Mouse (Mus musculus) heart, embryonic 11.5 days (tissue): ENCODE measurements around the gene Pip5k1a. TPM values are rescaled to one million over a fixed set of nuclear protein-coding genes. Genes with fewer than 3 reads are reported as not detected.

Experiments used
- ATAC-seq: fragments of 200-750 bp; cut with Nextera tagmentation; replicated peaks from 2 replicates; pipeline ENCODE4 v1.8.0; 2017; ENCODE audit warnings: moderate library complexity; ENCODE audit not compliant: insufficient number of reproducible peaks, low FRiP score, low TSS enrichment
- H3K27ac ChIP-seq: fragments of 300-500 bp; sonication (generic); 2 replicates; pipeline ENCODE4 v1.5.1; 2014; ENCODE audit warnings: mild to moderate bottlenecking, low read depth, low read length
- H3K27me3 ChIP-seq: fragments of 300-500 bp; sonication (generic); 2 replicates; pipeline ENCODE4 v1.6.1; 2014; ENCODE audit warnings: mild to moderate bottlenecking, low read length, mixed read lengths; ENCODE audit not compliant: control insufficient read depth, insufficient read depth
- H3K36me3 ChIP-seq: fragments of 300-500 bp; sonication (generic); 2 replicates; pipeline ENCODE4 v1.6.1; 2014; ENCODE audit warnings: mild to moderate bottlenecking, low read length, moderate library complexity, mixed read lengths; ENCODE audit not compliant: control insufficient read depth, insufficient read depth
- H3K4me1 ChIP-seq: fragments of 300-500 bp; sonication (generic); 2 replicates; pipeline ENCODE4 v1.6.1; 2014; ENCODE audit warnings: low read length; ENCODE audit not compliant: control insufficient read depth, insufficient read depth
- H3K4me2 ChIP-seq: fragments of 300-500 bp; sonication (generic); 2 replicates; pipeline ENCODE4 v1.6.1; 2014; ENCODE audit warnings: mild to moderate bottlenecking, moderate library complexity
- H3K4me3 ChIP-seq: fragments of 300-500 bp; sonication (generic); 2 replicates; pipeline ENCODE4 v1.5.1; 2014; ENCODE audit warnings: low read depth, low read length
- H3K9ac ChIP-seq: fragments of 300-500 bp; sonication (generic); 2 replicates; pipeline ENCODE4 v1.6.1; 2014; ENCODE audit warnings: mild to moderate bottlenecking, low read depth, low read length, moderate library complexity
- H3K9me3 ChIP-seq: fragments of 300-500 bp; sonication (generic); replicated peaks from 2 replicates; pipeline ENCODE4 v1.6.1; 2016; ENCODE audit warnings: low read length; ENCODE audit not compliant: control insufficient read depth
- WGBS: fragments of 180-500 bp; shearing (Covaris S2); extraction: QIAGEN DNeasy Blood & Tissue Kit; methylation state at CpG from one replicate; pipeline ENCODE4 v1.1.7; 2014; ENCODE audit not compliant: insufficient replicate concordance; 5-methylcytosine and 5-hydroxymethylcytosine counted together
- microRNA-seq: library from miRNA; unstranded; fragments of <30 nt; microRNA quantifications from one replicate; pipeline ENCODE4, GENCODE M21; 2016; ENCODE audit warnings: borderline number of aligned reads
- polyA plus RNA-seq: library from polyadenylated mRNA; unstranded; fragments of >200 nt; fragmentation: Nextera tagmentation; extraction: Ambion mirVana; gene quantifications from 2 replicates; pipeline ENCODE4 v1.2.1, GENCODE M21; 2014

Gene Pip5k1a
- polyA plus RNA-seq, 1 experiment from 2014 or later, result 14.0 TPM

DNA sequence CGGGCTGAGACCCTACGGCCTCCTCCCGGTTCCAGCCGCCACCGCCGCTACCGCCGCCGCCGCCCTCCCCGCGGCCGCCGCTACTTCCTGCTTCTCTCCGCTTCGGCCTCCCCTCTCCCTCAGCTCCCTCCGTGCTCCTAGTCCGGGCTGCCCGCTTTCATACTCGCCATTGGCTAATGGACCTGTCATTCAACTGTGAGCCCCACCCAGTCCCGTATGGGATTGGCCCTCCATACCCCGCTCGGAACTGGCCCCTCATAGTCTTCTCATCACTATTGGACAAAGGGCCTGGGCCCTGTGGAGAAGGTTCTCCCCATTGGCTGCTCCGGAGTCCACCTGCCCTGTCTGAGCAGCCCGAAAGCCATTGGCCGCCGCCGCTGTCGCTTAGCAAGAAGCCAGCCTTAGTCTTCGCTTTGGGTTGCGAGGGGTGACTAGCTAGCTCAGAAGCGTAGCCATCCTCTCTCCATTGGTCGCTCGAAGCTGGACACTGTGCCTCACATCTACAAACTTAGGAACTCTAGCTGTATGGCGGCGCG is 91.3 kb downstream of the Pip5k1a start, which contains the start of gene Zfp687:
Gene Zfp687, minus strand, starts transcription at position 112 of the 536 bp plus-strand sequence.
- H3K4me3 ChIP-seq, result peak within 1 kb of the TSS; percentile 91
- no peaks in the 10 kb centered on the region for H3K9me3 ChIP-seq
- H3K4me1 ChIP-seq, result peaks cover 15% of the 10 kb centered on the region
- peaks cover 13% of the 10 kb centered on the region for H3K36me3 ChIP-seq
- peak within 1 kb of the TSS; percentile 96 for H3K27ac ChIP-seq
- H3K27me3 ChIP-seq, result no peaks in the 10 kb centered on the region
- H3K9ac ChIP-seq, result peak within 1 kb of the TSS; percentile 89
- peak within 1 kb of the TSS; percentile 88 for H3K4me2 ChIP-seq
- peak; percentile 99 for ATAC-seq
- WGBS, result under 1% methylated on average over 36 of the region's 37 CpGs

GRCm38 (mm10) chr3:95014428-95015151 is 92.1 kb downstream of the Pip5k1a start:
- under 1% methylated on average over 44 of the region's 44 CpGs for WGBS
- Histone ChIP-seq H3K4me3 (peak overlapping the region; percentile 91), H3K27ac (peak overlapping the region; percentile 96), H3K9me3 (no peaks in the 10 kb centered on the region), H3K9ac (peak overlapping the region; percentile 85), H3K4me1 (peaks cover 15% of the 10 kb centered on the region), H3K36me3 (peaks cover 19% of the 10 kb centered on the region), H3K27me3 (no peaks in the 10 kb centered on the region), H3K4me2 (peak overlapping the region; percentile 88)
- ATAC-seq, result no peak

- Histone ChIP-seq H3K36me3 (peaks cover 25% of the 10 kb centered on the region), H3K4me2 (peak overlapping the region; percentile 88), H3K4me1 (peaks cover 15% of the 10 kb centered on the region), H3K9ac (peak overlapping the region; percentile 85), H3K27ac (0 out of 2 replicates have a peak overlapping the region, but pooled peaks have one; percentile 96), H3K27me3 (no peaks in the 10 kb centered on the region), H3K4me3 (peak overlapping the region; percentile 91), H3K9me3 (no peaks in the 10 kb centered on the region)
- ATAC-seq, result no peak
- 16% methylated on average over 13 of the region's 13 CpGs for WGBS
These were observed 92.9 kb downstream of the Pip5k1a start for GRCm38 (mm10) chr3:95013699-95014427.

DNA sequence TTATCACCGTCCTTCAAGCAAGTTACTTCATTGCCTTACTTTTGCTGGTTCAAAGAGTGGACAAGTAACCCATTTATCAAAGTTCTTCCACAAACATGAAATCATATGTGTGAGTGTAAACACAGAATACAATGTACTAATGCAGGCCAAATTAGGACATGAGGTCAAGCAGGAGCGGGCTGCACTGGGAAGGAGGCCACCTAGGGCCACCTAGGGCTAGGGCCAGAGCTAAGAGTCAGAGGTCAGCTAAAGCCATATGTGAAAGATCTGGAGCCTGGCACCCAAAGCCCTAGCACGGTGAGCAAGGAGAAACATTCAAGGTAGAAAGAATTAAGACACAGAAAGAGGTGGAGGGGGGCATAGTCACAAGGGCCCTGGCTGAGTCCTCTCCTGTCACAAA is 93.7 kb downstream of the Pip5k1a start:
- 86% methylated on average over 3 of the region's 3 CpGs for WGBS
- peaks cover 15% of the 10 kb centered on the region for H3K4me1 ChIP-seq
- no peaks in the 10 kb centered on the region for H3K27me3 ChIP-seq
- peaks cover 33% of the 10 kb centered on the region for H3K36me3 ChIP-seq
- H3K9me3 ChIP-seq, result no peaks in the 10 kb centered on the region
- H3K4me2 ChIP-seq, result peak overlapping the region; percentile 88; the same call in 1 of the 2 replicates
- H3K27ac ChIP-seq, result no peak overlapping the region
- no peak overlapping the region for H3K4me3 ChIP-seq
- H3K9ac ChIP-seq, result 0 out of 2 replicates have a peak overlapping the region, but pooled peaks have one; percentile 10
- no peak for ATAC-seq

- H3K4me2 ChIP-seq, result no peak overlapping the region
- H3K9me3 ChIP-seq, result no peaks in the 10 kb centered on the region
- no peak for ATAC-seq
- H3K36me3 ChIP-seq, result peaks cover 53% of the 10 kb centered on the region
- H3K9ac ChIP-seq, result no peak overlapping the region
- H3K27me3 ChIP-seq, result no peaks in the 10 kb centered on the region
- no peak overlapping the region for H3K4me3 ChIP-seq
- WGBS, result 80% methylated on average over 7 of the region's 7 CpGs
- H3K4me1 ChIP-seq, result peaks cover 9% of the 10 kb centered on the region
- H3K27ac ChIP-seq, result no peak overlapping the region
These were observed 96.3 kb downstream of the Pip5k1a start for GRCm38 (mm10) chr3:95010396-95010795.

Small RNAs within 50 kb of the gene (microRNA-seq; reads per million reads assigned to microRNA genes)
- not detected for gene Mir8099-1

Other genes with a start within 250 kb of the Pip5k1a start
- 293 and 305 TPM in 2 replicates for gene Psmb4, start 220.0 kb downstream of the Pip5k1a start, polyA plus RNA-seq
- gene Selenbp1, start 173.9 kb downstream of the Pip5k1a start, polyA plus RNA-seq, result 36.8 and 45.6 TPM in 2 replicates
- 6.7 and 7.9 TPM in 2 replicates for gene Rfx5, start 152.9 kb downstream of the Pip5k1a start, polyA plus RNA-seq
- 12.9 and 18.5 TPM in 2 replicates for gene Pi4kb, start 132.2 kb downstream of the Pip5k1a start, polyA plus RNA-seq
- gene Zfp687, start 91.5 kb downstream of the Pip5k1a start, polyA plus RNA-seq, result 16.2 and 19.6 TPM in 2 replicates
- 231 and 247 TPM in 2 replicates for gene Psmd4, start 64.3 kb downstream of the Pip5k1a start, polyA plus RNA-seq
- 108 and 113 TPM in 2 replicates for gene Vps72, start 4.1 kb upstream of the Pip5k1a start, polyA plus RNA-seq
- 0.53 and 0.83 TPM in 2 replicates for gene Tmod4, start 17.5 kb upstream of the Pip5k1a start, polyA plus RNA-seq
- 57.7 and 61.8 TPM in 2 replicates for gene Scnm1, start 27.1 kb upstream of the Pip5k1a start, polyA plus RNA-seq
- gene Lysmd1, start 27.2 kb upstream of the Pip5k1a start, polyA plus RNA-seq, result 6.5 and 7.6 TPM in 2 replicates
- gene Tnfaip8l2, start 35.4 kb upstream of the Pip5k1a start, polyA plus RNA-seq, result 0.79 and 1.5 TPM in 2 replicates
- gene Sema6c, start 53.5 kb upstream of the Pip5k1a start, polyA plus RNA-seq, result 2.2 and 2.8 TPM in 2 replicates
- 5.4 and 7.2 TPM in 2 replicates for gene Gabpb2, start 111.0 kb upstream of the Pip5k1a start, polyA plus RNA-seq
- gene Cdc42se1, start 121.8 kb upstream of the Pip5k1a start, polyA plus RNA-seq, result 62.3 and 68.9 TPM in 2 replicates
- gene Mllt11, start 125.2 kb upstream of the Pip5k1a start, polyA plus RNA-seq, result 16.4 and 21.0 TPM in 2 replicates
- gene Gm128, start 134.7 kb upstream of the Pip5k1a start, polyA plus RNA-seq, result 0.30 and 0.62 TPM in 2 replicates
- not detected in 2 replicates for gene Bnipl, start 144.3 kb upstream of the Pip5k1a start, polyA plus RNA-seq
- gene Mindy1, start 174.4 kb upstream of the Pip5k1a start, polyA plus RNA-seq, result 24.3 and 25.1 TPM in 2 replicates
- gene Prune1, start 175.1 kb upstream of the Pip5k1a start, polyA plus RNA-seq, result 24.7 and 32.2 TPM in 2 replicates
- 0.84 and 1.5 TPM in 2 replicates for gene Anxa9, start 200.2 kb upstream of the Pip5k1a start, polyA plus RNA-seq
- 117 and 125 TPM in 2 replicates for gene Cers2, start 207.9 kb upstream of the Pip5k1a start, polyA plus RNA-seq